Mouse (Mus musculus) ES-Bruce4 (cell line): ENCODE data around the gene Ddx59. TPM values are rescaled to one million over a fixed set of nuclear protein-coding genes. Genes with fewer than 3 reads are reported as not detected.
A peak's percentile ranks its signal among the peaks of the same experiment; 100 is the strongest.

Source experiments
- H3K27ac ChIP-seq: 2 replicates; pipeline ENCODE4 v1.5.1; 2012; ENCODE audit warnings: low read length, inconsistent platforms; ENCODE audit not compliant: insufficient read depth
- H3K27me3 ChIP-seq: 2 replicates; pipeline ENCODE4 v1.6.1; 2012; ENCODE audit warnings: mild to moderate bottlenecking, low read length, inconsistent platforms; ENCODE audit not compliant: control insufficient read depth, poor library complexity, insufficient read depth, severe bottlenecking
- H3K36me3 ChIP-seq: 2 replicates; pipeline ENCODE4 v1.6.1; 2012; ENCODE audit warnings: inconsistent platforms, mild to moderate bottlenecking, low read length, moderate library complexity; ENCODE audit not compliant: control insufficient read depth, poor library complexity, insufficient read depth, severe bottlenecking
- H3K4me1 ChIP-seq: one replicate; pipeline ENCODE4 v1.8.1; 2011; ENCODE audit warnings: low read length; ENCODE audit not compliant: control insufficient read depth, insufficient read depth
- H3K4me3 ChIP-seq: 2 replicates; pipeline ENCODE4 v1.5.1; 2011; ENCODE audit warnings: low read depth, mild to moderate bottlenecking, low read length
- H3K9ac ChIP-seq: 2 replicates; pipeline ENCODE4 v1.6.1; 2012; ENCODE audit warnings: low read depth, mild to moderate bottlenecking, inconsistent platforms; ENCODE audit not compliant: poor library complexity, severe bottlenecking
- H3K9me3 ChIP-seq: replicated peaks from 2 replicates; pipeline ENCODE4 v1.6.1; 2012; ENCODE audit warnings: mild to moderate bottlenecking, low read length, inconsistent platforms; ENCODE audit not compliant: control insufficient read depth, poor library complexity, insufficient read depth, severe bottlenecking
- CTCF ChIP-seq: IDR thresholded peaks from one replicate; pipeline ENCODE4 v1.8.1; 2011; ENCODE audit warnings: low read depth, low read length
- EP300 ChIP-seq: IDR thresholded peaks from 2 replicates; pipeline ENCODE4 v1.6.1; 2011; ENCODE audit warnings: low read depth, low read length; ENCODE audit not compliant: insufficient read depth
- POLR2A ChIP-seq: IDR thresholded peaks from one replicate; pipeline ENCODE4 v1.8.1; 2011; ENCODE audit warnings: low read length; ENCODE audit not compliant: insufficient read depth
- polyA plus RNA-seq: library from polyadenylated mRNA; stranded (reverse); fragments of >200 nt; gene quantifications from 2 replicates; pipeline ENCODE4 v1.2.4, GENCODE M21; 2011; ENCODE audit warnings: low read depth; ENCODE audit not compliant: missing spikeins, insufficient read depth, insufficient read length

Gene Ddx59
- polyA plus RNA-seq, 1 experiment: 22.0 TPM

GRCm38 (mm10) chr1:136415756-136416126, 670 bp downstream of the Ddx59 start:
- Histone ChIP-seq H3K27me3 (no peaks in the 10 kb centered on the region), H3K4me3 (peak overlapping the region; percentile 73; the same call in 1 of the 2 replicates), H3K9ac (peak overlapping the region; percentile 77; the same call in 1 of the 2 replicates), H3K27ac (no peak overlapping the region), H3K9me3 (no peaks in the 10 kb centered on the region), H3K4me1 (peaks cover 6% of the 10 kb centered on the region), H3K36me3 (peaks cover 9% of the 10 kb centered on the region)
- no peak for TF ChIP-seq POLR2A
- TF ChIP-seq EP300: no peak
- no peak for TF ChIP-seq CTCF

- H3K9ac ChIP-seq: no peak overlapping the region
- no peaks in the 10 kb centered on the region for H3K9me3 ChIP-seq
- peaks cover 9% of the 10 kb centered on the region for H3K36me3 ChIP-seq
- no peak overlapping the region for H3K4me3 ChIP-seq
- no peaks in the 10 kb centered on the region for H3K27me3 ChIP-seq
- no peak for TF ChIP-seq POLR2A
- TF ChIP-seq CTCF: no peak
- TF ChIP-seq EP300: no peak
- H3K4me1 ChIP-seq: peaks cover 6% of the 10 kb centered on the region
- no peak overlapping the region for H3K27ac ChIP-seq
Observed at GRCm38 (mm10) chr1:136418393-136418792, 3.3 kb downstream of the Ddx59 start.

- Histone ChIP-seq H3K4me1 (peaks cover 4% of the 10 kb centered on the region), H3K27me3 (no peaks in the 10 kb centered on the region), H3K27ac (peak overlapping the region; percentile 66), H3K9me3 (no peaks in the 10 kb centered on the region), H3K4me3 (no peak overlapping the region), H3K9ac (no peak overlapping the region), H3K36me3 (no peaks in the 10 kb centered on the region; the same call in 1 of the 2 replicates)
- TF ChIP-seq CTCF: peak; percentile 28
- TF ChIP-seq POLR2A: no peak
- TF ChIP-seq EP300: peak; percentile 80; the same call in 1 of the 2 replicates
Observed at GRCm38 (mm10) chr1:136427166-136427969, 12.3 kb downstream of the Ddx59 start.

- Histone ChIP-seq H3K36me3 (peaks cover 4% of the 10 kb centered on the region), H3K9ac (no peak overlapping the region), H3K4me3 (no peak overlapping the region), H3K4me1 (peaks cover 4% of the 10 kb centered on the region), H3K27ac (no peak overlapping the region), H3K9me3 (no peaks in the 10 kb centered on the region), H3K27me3 (no peaks in the 10 kb centered on the region)
- TF ChIP-seq CTCF (no peak), POLR2A (no peak)
Observed at GRCm38 (mm10) chr1:136428981-136429380, 13.9 kb downstream of the Ddx59 start.

GRCm38 (mm10) chr1:136430126-136430818, 15.2 kb downstream of the Ddx59 start:
- Histone ChIP-seq H3K36me3 (peaks cover 9% of the 10 kb centered on the region), H3K9ac (no peak overlapping the region), H3K27me3 (no peaks in the 10 kb centered on the region), H3K27ac (no peak overlapping the region), H3K4me3 (no peak overlapping the region), H3K4me1 (peaks cover 4% of the 10 kb centered on the region), H3K9me3 (no peaks in the 10 kb centered on the region)
- no peak for TF ChIP-seq CTCF
- TF ChIP-seq EP300: no peak

- no peaks in the 10 kb centered on the region for H3K27me3 ChIP-seq
- no peak overlapping the region for H3K4me3 ChIP-seq
- no peak overlapping the region for H3K27ac ChIP-seq
- H3K9me3 ChIP-seq: no peaks in the 10 kb centered on the region
- H3K9ac ChIP-seq: no peak overlapping the region
- no peaks in the 10 kb centered on the region for H3K4me1 ChIP-seq
- TF ChIP-seq EP300: no peak
- H3K36me3 ChIP-seq: peaks cover 9% of the 10 kb centered on the region
Observed at GRCm38 (mm10) chr1:136440741-136441140, 25.7 kb downstream of the Ddx59 start.
